Mouse (Mus musculus): ENCODE measurements at regions not wholly inside any gene's neighbourhood (a gene's known extent, or its start where the extent isn't known, plus 50 kb on each side); places are given as distances from the start of the nearest gene placed in this dataset.

DNA sequence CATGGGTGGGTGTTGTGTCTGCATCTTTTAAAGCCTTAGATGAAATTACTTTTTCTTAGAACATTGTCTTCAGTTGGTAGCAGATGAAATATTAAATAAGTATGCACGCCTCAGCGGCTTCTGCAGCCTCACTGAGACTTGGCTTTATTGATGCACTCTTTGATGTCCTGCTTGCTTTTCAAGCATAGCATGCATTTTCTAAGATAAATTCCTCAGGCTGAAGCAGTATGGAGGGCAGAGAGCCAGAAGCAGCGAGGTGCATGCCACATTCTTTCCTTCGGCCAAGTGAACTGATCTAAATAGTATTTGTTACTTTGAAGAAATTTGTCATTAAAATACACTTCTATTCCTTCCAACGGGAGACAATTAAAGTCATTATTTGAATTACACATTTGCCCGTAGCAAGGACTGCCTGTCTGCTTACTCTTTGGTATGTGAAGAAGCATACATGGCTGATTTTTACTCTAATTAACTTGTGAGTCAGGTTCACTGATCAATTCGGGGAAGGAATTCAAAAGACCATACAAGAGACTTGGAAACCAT, 224.3 kb upstream of the Nrsn1 start:
- no peak for DNase-seq

DNA sequence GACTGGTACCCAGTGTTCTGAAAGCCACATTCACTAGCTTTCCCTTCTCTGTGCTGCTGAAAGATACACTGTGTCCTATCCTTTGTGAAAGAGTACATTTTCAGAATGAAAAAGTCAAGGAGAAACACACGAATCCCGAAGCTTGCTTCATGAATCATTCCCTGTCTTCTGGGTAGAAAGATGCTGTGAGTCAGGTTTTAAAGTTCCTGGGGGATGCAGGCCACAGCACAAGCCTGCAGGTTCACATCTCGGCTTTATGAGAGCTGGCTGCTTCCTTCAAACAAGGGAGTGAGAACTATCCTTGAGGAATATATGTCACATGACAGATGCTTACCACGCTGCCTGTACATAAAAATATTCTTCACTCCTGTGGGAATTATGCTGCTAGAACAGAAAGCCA, 219.7 kb upstream of the Nrsn1 start:
- DNase-seq = no peak

DNA sequence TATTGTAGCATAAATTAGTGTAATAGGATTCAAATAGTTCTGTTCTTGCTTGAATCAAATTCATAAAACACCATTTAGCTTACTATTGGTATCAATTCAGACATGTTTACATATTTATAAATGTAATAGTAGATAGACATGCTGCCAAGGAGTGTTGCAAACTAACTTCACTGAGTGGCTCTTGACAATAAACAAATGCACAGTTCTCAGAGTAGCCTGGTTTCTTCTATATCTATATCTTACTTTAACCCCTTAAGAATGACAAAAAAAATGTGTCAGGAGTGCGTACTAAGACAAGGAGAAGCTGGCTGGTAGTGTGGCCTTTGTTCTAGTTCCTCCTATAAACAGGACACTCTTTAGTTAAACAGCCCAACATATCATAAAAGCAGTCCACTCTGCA, 213.0 kb upstream of the Nrsn1 start:
- no peak for DNase-seq

DNA sequence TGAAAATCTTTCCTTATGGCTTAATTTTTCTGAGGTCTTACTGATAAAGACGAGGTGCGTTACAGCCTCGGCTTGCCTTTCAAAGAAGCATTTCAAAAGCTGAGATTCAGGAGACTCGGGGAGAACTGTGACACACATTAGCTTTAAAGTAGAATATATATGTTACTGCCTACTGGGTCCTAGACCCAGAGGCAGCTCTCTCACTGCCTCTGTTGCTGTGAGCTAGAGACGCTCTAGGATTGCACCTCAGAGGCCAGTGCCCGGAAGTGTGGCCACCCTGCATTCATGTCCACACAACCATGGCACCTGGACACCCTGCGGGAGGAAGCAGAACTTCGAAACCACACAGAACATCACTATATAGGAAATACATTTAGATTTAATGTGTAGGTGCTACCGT, 181.6 kb upstream of the Nrsn1 start:
- no peak for DNase-seq

DNA sequence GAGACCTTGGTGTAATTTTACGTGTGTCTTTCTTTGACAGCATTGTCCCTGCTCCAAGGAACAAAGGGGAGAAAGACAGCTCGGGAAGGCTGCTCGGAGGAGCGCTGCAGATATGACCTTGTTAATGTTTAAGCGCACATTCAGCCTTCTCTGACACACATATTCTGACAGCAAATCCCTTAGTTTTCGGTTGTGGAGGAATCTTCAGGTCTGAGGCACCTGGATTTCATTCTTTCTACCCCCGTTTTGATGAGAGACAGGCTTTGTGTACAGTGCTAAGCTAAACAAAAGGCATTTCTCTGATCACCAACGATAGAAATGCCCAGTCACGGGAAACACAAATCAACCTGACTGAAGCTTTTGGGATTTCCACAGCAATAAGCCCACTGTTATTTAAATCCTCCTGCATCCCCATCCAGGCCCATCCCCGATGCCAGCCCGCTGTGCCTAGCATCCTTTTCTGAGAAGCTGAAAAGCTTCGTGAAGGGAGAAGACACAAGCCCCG, 181.1 kb upstream of the Nrsn1 start:
- no peak for DNase-seq

DNA sequence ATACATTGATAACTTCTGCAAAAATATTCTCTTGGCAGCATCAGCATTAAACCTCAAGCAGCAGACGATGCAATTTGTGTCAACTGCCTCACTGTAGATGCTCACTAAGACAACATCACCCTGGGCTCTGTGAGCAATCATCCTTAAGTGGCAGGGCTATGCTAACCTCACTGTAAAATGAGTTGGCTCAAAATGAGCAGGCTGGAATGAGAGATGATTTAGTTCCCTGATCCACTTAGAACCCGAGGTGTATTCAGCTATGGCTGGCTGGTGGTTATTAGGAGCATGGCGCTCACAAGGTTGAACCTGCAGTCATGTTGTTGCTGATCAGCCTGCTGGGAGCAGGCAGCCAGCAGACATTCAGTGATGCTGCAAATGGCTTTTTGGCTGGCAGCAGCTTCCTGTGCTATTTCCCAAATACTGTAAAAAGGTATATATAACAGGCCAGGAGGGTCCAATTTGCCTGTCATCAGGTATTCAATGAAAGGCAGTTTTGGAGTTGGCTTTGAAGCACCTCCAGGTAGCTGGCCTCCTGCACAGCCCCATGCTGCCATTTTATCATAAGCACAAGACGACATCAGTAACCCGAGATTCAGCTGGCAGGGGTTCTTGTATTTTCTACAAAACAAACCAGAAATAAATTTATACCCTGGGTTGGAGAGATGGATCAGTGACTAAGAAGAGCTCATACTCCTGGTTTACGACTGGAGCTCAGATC, 159.6 kb upstream of the Nrsn1 start:
- DNase-seq = no peak

DNA sequence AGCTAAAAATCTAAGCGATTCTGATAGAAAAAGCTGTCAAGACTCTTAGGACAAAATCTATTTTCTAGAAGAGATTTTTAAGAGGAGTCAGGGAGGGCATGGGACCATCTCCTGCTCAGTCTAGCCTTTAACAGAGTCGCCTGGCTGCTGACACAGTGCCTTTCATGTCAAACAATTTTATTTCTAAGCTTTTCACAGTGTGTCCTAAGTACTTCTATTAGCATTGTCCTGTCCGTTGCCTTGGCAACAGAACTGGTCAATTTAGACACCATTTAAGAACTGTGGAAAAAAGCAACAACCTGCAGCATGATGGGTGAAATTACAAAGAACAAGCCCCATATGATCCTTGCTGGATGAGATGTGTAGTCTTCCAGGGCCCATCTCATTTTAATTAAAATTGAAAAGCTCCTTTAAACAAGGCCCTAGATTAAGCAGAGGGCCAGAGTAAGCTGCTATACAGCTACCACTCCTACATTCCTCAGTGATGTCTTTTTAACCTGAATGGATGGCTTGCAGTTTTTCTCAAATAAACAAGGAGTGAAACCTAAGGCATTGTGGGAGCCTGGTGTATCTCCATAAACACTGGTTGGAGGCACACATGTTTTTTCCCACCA, 133.0 kb upstream of the Nrsn1 start:
- no peak for DNase-seq

DNA sequence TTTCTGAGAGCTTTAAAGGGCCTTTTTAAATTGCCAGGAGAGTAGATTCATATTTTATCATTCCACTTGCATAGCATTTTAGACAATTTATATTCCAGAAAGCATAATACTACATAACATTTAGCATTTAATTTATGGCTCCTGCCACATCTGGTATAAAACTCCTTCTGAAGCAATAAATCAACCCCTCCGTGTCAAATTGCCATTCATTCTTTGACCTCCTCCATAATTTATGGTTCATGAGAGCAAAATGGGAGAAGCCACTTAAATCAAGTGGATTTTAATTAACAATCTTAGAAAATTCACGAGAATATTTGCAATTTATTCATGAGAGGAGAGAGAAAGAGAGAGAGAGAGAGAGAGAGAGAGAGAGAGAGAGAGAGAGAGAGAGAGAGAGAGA, 132.4 kb upstream of the Nrsn1 start:
- no peak for DNase-seq

DNA sequence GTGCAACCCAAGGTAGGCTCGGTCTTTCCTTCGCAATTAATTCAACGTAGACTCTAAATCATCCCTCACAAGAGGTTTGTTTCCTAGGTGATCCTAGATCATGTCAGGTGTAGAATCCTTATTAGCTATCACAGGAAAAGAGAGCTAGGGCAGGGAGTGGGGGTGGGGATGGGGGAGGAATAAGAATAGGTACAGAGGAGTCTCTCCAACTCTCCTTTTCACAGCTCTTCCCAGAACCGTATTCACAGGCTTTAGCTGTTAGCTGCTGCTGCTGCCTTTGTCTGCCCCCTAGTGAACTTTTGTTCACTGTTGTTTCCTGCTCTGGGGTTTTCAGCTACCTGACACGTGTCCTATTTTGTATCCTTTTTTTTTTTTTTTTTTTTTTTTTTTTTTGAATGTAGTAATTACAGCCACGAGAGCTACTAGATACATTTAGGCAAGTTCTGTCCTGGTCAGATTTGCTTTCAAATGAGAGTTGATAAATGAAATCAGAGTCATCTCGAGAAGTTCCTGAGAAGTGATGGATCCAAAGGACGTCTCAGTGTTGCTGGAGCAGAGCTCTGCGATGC, 131.7 kb upstream of the Nrsn1 start:
- DNase-seq = no peak

DNA sequence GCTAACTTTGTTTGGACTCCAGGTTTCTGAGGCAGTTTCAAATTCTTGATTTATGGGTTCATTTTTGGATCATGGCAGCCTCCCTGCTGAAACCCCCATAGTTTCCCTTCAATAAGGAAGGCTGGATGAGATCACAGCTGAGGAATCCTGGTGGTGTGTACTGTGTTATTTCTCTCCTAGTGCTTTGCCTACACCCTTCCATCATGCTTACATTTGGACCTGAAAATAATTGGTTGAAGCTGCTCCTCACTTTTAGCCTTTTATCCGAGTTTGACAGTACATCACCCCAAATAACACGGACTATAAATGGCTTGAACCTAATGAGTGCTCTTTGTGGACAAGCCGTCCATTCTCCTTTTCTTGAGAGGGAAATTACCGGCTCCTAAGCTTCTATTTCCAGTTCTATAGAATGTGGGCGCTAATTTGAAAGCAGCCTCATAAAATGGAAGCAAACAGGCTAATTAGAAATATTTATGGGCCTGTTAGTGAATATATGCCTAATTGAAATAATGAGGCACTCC, 122.5 kb upstream of the Nrsn1 start:
- no peak for DNase-seq

DNA sequence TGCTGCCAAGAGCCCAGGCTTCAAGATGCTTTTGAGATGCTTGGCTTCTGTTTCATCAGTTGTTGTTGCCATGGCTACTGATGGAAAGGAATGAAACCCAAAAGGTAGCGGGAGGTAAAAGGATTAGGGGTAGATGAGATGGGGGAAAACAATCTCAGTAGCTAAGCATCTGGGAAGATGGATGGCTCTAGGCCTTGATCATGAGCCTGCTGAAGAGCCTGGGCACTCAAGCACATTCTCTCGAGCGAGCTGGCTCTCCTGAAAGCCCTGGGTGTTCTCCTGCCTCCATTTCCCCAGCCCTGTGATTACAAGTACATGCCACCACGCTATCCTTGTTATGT, 92.3 kb upstream of the Nrsn1 start:
- DNase-seq = no peak

DNA sequence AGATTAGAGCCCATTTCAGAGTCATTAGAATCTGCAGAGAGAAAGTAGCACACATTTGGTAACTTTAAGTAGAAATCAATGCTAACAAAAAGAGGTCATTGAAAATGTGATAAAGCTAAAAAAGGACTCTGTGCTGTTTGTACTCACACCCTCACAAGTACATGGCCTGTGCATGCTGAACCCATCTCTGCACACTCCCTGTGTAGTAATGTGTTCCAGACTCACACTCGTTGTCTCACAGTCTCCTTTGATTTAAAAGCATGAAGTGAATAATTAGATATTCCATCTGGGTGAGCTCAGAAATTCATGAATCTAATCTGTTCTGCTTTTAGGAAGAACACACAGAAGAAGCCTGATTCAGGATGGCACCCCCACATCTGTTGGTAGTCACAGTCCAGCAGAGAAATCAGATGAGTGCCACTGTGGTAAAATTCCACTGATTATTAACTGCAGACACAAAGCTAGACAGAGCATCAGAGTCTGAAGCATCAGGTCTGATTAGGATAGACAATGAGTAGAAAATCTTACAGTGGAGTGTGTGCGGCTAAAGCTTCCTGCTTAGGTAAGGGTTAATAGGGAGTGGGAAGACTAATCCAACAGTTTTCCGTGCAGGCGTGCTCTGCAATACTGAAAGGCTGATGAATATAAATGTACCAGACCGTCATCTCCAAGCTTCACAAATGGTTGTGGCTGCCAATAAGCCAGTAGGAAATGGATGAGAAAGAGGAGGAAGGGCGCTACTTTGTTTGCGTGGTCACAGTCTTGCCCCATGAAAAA, 91.7 kb upstream of the Nrsn1 start:
- no peak for DNase-seq

DNA sequence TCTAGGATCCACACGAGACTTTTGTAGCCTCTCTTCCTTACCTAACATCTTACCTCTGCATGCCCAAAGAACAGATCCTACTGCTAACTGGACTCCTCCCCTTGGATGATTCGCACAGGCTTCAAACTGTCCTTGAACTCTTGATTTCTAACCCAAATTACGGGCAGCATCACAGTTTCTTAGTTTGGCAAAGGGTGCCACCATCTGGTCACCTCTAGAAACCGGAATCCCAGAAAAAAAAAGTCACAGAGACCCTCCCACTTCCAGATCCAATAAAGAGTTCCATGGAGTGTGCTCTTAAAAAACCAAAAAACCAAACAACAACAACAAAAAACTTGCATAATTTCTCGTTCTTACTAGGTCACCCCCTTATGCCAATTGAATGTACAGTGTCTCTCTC, 77.3 kb upstream of the Nrsn1 start:
- peak; percentile 1 for DNase-seq

DNA sequence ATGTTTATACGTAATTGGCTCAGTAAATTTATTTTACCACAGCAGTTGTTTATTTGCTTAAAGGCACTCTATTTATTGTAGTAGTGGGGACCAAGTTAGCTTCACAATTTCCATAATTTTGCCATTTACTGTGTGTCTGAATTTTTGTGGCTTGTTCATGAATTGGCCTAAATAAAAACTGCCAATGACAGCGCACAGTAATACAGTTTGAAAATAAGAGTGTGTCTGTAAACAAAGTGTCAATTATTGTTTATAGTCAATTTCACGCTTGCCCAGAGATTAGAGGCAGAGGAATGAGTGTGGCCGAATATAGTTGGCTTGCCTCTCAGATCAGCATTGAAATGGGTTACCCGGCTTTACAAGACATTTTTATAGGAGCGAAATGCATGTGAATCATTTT, 73.0 kb upstream of the Nrsn1 start:
- DNase-seq = no peak

DNA sequence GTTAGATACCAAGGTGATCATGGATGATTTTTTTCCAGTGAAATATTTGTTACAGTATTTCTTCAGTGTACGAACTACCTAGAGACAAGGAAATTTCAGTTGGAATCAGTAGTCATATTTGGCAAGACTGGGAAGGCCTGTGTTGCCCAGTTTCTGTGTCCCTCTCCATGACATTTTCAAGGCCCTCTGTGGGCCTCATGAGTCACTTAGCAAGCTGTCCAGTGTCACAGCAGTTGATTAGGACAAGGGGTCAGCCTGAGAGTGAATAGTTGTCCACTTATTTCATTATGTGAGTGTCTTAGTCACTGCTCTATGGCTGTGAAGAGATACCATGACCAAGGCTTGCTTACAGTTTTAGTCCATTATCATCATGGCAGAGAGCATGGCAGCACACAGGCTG, 71.5 kb upstream of the Nrsn1 start:
- no peak for DNase-seq

DNA sequence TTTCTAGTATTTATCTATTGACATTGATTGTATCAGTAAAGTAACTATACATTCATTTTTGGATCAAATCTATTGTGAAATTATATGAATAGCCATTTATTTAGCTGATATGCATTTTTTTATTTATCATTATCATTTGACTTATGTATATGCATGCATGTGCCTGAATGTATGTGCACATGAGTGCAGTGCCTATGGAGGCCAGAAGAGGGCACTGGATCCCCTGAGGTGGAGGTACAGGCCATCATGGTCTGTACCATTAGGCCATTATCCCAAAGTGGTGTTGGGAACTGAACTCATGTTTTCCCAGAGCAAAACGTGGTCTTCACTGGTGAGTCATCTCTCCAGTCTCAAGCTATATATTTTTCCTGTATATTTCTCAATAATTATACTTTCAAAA, 63.5 kb upstream of the Nrsn1 start:
- no peak for DNase-seq
